Mouse (Mus musculus) liver, adult 2 months (tissue): ENCODE results near the gene Tmcc3.

Source experiments
- CTCF ChIP-seq: fragments of 200-500 bp; IDR thresholded peaks from 2 replicates; pipeline ENCODE4 v1.5.1; 2011; ENCODE audit warnings: low read depth, low read length, control low read depth
- POLR2A ChIP-seq: fragments of 200-500 bp; IDR thresholded peaks from 2 replicates; pipeline ENCODE4 v1.6.1; 2011; ENCODE audit warnings: low read length, control low read depth; ENCODE audit not compliant: insufficient read depth; ENCODE audit errors: extremely low read depth

DNA sequence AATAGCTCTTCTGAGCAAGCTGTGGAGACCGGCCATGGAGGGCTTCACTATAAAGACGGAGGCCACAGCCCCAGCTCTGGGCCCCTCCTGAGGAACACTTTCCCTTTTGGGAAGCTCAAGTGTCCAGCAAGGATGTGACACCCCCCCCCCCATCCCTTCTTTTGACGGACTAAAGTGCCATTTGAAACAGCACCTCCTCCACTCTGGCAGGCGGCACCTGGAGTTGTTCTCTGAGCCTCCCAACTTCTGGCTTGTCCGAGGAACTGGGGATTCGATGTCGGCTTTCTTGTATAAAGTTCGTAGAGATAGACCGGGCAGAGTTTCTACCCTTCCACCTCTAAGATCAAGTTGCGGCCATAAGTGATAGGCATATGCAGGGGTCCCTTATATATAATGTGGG, 203.8 kb downstream of the Tmcc3 start:
- TF ChIP-seq CTCF = no peak
- no peak for TF ChIP-seq POLR2A
